Mouse (Mus musculus): ENCODE measurements at regions not wholly inside any gene's neighbourhood (a gene's known extent, or its start where the extent isn't known, plus 50 kb on each side); places are given as distances from the start of the nearest gene placed in this dataset.

- TF ChIP-seq CTCF (IDR thresholded peaks at IDR 0.05; ENCODE audit: insufficient read depth, low read length) (no peak), POLR2A (IDR thresholded peaks at IDR 0.05; ENCODE audit: borderline replicate concordance, extremely low read depth, low read depth, low read length) (no peak)
Measured at GRCm38 (mm10) chr16:97665518-97665917, 54.5 kb upstream of the Tmprss2 start.
